Mouse (Mus musculus): ENCODE measurements around the gene Snrpg. TPM values are rescaled to one million over a fixed set of nuclear protein-coding genes. Genes with fewer than 3 reads are reported as not detected.

The Snrpg gene
- polyA plus RNA-seq, 1 experiment: 60.7 TPM

DNA sequence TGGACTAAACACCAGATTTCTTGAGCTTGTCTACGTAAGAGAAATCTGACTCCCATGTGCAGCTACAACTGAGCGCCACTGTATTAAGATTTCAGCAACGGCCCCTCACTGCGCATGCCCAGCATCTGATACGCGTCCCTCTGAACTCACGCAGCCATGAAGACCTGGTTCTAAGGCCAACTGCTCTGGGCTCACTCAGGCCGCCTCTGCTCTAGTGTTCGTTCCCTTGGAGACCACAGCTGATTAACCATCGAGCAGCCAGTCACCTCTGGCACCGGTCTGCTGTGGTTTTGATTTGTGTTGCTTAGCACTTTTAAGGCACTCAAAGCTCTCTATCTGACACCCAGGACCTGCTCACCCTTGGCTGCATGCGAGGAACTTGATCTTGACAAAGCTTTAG lies 16.2 kb downstream of the Snrpg start:
- Histone ChIP-seq H3K27ac (ENCODE audit: insufficient read depth, low read length) (no peak overlapping the region), H3K36me3 (ENCODE audit: control insufficient read depth, insufficient read depth, low read length) (peaks cover 11% of the 10 kb centered on the region), H3K27me3 (ENCODE audit: control insufficient read depth, insufficient read depth, low read length) (no peaks in the 10 kb centered on the region), H3K4me3 (ENCODE audit: extremely low read depth, insufficient read depth, insufficient read length) (no peak overlapping the region), H3K4me1 (ENCODE audit: control insufficient read depth, insufficient read depth, insufficient read length) (no peaks in the 10 kb centered on the region)
- TF ChIP-seq POLR2A (IDR thresholded peaks at IDR 0.05; ENCODE audit: low read depth, low read length): no peak
- TF ChIP-seq CTCF (IDR thresholded peaks at IDR 0.05; ENCODE audit: extremely low read depth, insufficient read depth, insufficient read length, insufficient replicate concordance): no peak
- 91% methylated on average over 12 of the region's 12 CpGs for WGBS
- DNase-seq (ENCODE audit: low read depth in 1 of 2, low spot score in 2 of 2): no peak

DNA sequence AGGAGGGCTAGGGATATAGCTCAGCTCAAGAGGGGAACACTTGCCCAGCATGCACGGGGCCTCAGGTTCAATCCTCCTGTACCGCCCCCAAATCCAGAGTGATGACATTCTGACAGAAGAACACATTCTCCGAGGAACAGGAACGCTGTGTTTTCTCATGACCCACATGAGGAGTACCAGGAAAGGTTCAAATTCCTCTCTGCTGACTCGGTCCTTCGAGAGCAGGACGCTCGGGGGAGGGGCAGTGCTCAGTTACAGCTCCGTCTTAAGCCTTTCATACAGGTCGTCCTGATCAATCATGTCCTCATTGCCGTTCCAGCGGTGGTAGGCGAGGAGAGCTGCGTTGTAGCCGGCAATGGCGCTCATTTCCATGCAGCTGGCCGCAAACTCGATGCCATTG lies 17.4 kb downstream of the Snrpg start:
- H3K4me3 ChIP-seq (ENCODE audit: extremely low read depth, insufficient read depth, insufficient read length): no peak overlapping the region
- H3K27me3 ChIP-seq (ENCODE audit: control insufficient read depth, insufficient read depth, low read length): no peaks in the 10 kb centered on the region
- no peak overlapping the region for H3K27ac ChIP-seq (ENCODE audit: insufficient read depth, low read length)
- no peak for DNase-seq (ENCODE audit: low read depth in 1 of 2, low spot score in 2 of 2)
- peaks cover 11% of the 10 kb centered on the region for H3K36me3 ChIP-seq (ENCODE audit: control insufficient read depth, insufficient read depth, low read length)
- TF ChIP-seq CTCF (IDR thresholded peaks at IDR 0.05; ENCODE audit: extremely low read depth, insufficient read depth, insufficient read length, insufficient replicate concordance): no peak
- no peak for TF ChIP-seq POLR2A (IDR thresholded peaks at IDR 0.05; ENCODE audit: low read depth, low read length)
- no peaks in the 10 kb centered on the region for H3K4me1 ChIP-seq (ENCODE audit: control insufficient read depth, insufficient read depth, insufficient read length)
- 87% methylated on average over 18 of the region's 18 CpGs for WGBS

DNA sequence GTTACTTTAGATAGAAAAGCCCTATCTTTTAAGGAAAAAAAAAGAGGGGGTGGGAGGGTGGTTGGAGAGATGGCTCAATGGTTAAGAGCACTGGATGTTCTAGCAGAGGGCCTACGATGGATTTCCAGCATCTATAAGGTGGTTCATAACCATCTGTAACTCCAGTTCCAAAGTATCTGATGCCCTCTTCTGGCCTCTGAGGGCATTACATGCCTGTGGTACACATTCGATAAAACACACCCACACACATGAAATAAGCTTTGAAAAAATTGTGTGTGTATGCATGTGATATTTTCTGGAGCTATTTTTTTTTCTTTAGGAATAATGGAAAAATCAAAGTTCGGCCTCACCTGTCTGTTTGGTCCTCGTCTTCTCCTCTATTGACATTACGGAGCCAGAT lies 20.2 kb downstream of the Snrpg start:
- Histone ChIP-seq H3K27me3 (ENCODE audit: control insufficient read depth, insufficient read depth, low read length) (no peaks in the 10 kb centered on the region), H3K4me3 (ENCODE audit: extremely low read depth, insufficient read depth, insufficient read length) (no peak overlapping the region), H3K36me3 (ENCODE audit: control insufficient read depth, insufficient read depth, low read length) (peaks cover 11% of the 10 kb centered on the region), H3K4me1 (ENCODE audit: control insufficient read depth, insufficient read depth, insufficient read length) (no peaks in the 10 kb centered on the region; the same call in 1 of the 2 replicates), H3K27ac (ENCODE audit: insufficient read depth, low read length) (no peak overlapping the region)
- no peak for DNase-seq (ENCODE audit: low read depth in 1 of 2, low spot score in 2 of 2)
- TF ChIP-seq POLR2A (IDR thresholded peaks at IDR 0.05; ENCODE audit: low read depth, low read length) (no peak), CTCF (IDR thresholded peaks at IDR 0.05; ENCODE audit: extremely low read depth, insufficient read depth, insufficient read length, insufficient replicate concordance) (no peak)
- WGBS: 91% methylated on average over 5 of the region's 5 CpGs

DNA sequence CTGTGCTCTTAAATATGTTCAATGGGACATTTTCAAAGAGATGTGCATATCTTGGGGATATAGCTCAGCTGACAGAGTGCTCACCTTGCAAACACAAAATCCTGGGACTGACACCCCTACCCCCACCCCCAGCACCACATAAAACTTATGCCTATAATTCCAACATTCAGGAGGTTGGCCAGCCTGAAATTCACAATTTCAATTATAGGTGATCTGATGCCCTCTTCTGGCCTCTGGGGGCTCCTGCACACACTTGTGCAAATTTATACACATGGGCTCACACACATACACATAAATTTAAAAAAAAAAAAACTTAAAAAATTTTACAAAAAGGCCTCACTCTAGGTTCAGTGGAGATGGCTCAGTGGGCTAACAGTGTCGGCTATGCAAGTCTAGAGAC lies 22.1 kb downstream of the Snrpg start:
- 92% methylated on average over 1 of the region's 1 CpGs for WGBS
- Histone ChIP-seq H3K27ac (ENCODE audit: insufficient read depth, low read length) (no peak overlapping the region), H3K27me3 (ENCODE audit: control insufficient read depth, insufficient read depth, low read length) (no peaks in the 10 kb centered on the region), H3K4me3 (ENCODE audit: extremely low read depth, insufficient read depth, insufficient read length) (no peak overlapping the region), H3K36me3 (ENCODE audit: control insufficient read depth, insufficient read depth, low read length) (peaks cover 9% of the 10 kb centered on the region), H3K4me1 (ENCODE audit: control insufficient read depth, insufficient read depth, insufficient read length) (peaks cover 5% of the 10 kb centered on the region)
- DNase-seq (ENCODE audit: low read depth in 1 of 2, low spot score in 2 of 2): no peak
- TF ChIP-seq POLR2A (IDR thresholded peaks at IDR 0.05; ENCODE audit: low read depth, low read length) (no peak), CTCF (IDR thresholded peaks at IDR 0.05; ENCODE audit: extremely low read depth, insufficient read depth, insufficient read length, insufficient replicate concordance) (no peak)

DNA sequence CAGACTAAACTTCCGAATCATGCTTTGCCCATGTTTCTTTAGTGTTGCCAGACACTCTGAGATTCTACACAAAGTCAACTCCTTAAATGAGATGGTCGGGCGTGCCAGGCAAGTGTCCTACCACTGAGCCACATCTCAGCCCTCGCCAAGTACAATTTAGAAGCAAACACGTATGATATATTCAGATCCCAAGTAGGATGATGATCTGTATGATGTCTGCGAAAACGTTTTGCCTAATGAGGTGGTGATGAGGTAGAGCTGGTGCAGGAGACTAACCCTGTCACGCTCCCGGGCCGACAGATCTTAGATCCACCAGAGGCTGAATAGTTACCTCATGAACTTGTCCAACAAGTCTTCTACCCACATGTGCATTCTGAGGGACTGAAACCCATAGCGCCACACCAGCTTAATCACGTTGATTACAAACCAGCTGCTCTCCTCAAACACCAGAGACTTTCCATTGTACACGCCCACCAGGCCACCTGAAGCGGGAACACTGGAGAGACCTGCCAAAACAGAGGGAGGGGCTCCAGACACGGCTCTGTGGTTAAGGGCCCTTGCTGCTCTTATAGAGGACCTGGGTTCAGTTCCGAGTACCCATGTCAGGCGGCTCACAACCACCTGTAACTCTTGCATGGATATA lies 23.1 kb downstream of the Snrpg start:
- Histone ChIP-seq H3K4me3 (ENCODE audit: extremely low read depth, insufficient read depth, insufficient read length) (no peak overlapping the region), H3K27ac (ENCODE audit: insufficient read depth, low read length) (no peak overlapping the region), H3K27me3 (ENCODE audit: control insufficient read depth, insufficient read depth, low read length) (no peaks in the 10 kb centered on the region), H3K4me1 (ENCODE audit: control insufficient read depth, insufficient read depth, insufficient read length) (peaks cover 5% of the 10 kb centered on the region), H3K36me3 (ENCODE audit: control insufficient read depth, insufficient read depth, low read length) (peaks cover 4% of the 10 kb centered on the region)
- 93% methylated on average over 17 of the region's 17 CpGs for WGBS
- no peak for DNase-seq (ENCODE audit: low read depth in 1 of 2, low spot score in 2 of 2)
- TF ChIP-seq POLR2A (IDR thresholded peaks at IDR 0.05; ENCODE audit: low read depth, low read length) (no peak), CTCF (IDR thresholded peaks at IDR 0.05; ENCODE audit: extremely low read depth, insufficient read depth, insufficient read length, insufficient replicate concordance) (no peak)

DNA sequence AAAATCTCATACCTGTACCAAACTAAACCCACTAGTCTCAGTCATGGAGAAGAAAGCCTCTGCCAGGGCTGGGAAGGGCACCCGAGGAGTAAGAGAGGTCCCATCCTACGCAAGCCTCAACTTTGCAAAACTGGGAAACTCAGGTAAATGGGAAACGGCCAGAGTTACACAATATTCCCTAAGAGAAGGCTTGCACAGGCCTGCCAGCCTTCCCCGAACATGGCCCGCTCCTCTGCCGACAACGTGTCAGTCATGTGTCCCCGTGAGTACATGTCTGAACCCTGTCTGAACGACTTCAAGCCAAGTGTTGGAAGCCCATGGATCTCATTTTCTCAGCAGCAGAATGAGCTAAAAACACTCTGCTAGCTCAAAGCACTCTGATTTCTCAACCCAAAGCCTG lies 23.9 kb downstream of the Snrpg start:
- H3K4me1 ChIP-seq (ENCODE audit: control insufficient read depth, insufficient read depth, insufficient read length): peaks cover 5% of the 10 kb centered on the region
- no peak overlapping the region for H3K4me3 ChIP-seq (ENCODE audit: extremely low read depth, insufficient read depth, insufficient read length)
- no peaks in the 10 kb centered on the region for H3K27me3 ChIP-seq (ENCODE audit: control insufficient read depth, insufficient read depth, low read length)
- WGBS: 95% methylated on average over 9 of the region's 9 CpGs
- DNase-seq (ENCODE audit: low read depth in 1 of 2, low spot score in 2 of 2): no peak
- H3K36me3 ChIP-seq (ENCODE audit: control insufficient read depth, insufficient read depth, low read length): peaks cover 4% of the 10 kb centered on the region
- no peak for TF ChIP-seq CTCF (IDR thresholded peaks at IDR 0.05; ENCODE audit: extremely low read depth, insufficient read depth, insufficient read length, insufficient replicate concordance)
- TF ChIP-seq POLR2A (IDR thresholded peaks at IDR 0.05; ENCODE audit: low read depth, low read length): no peak
- no peak overlapping the region for H3K27ac ChIP-seq (ENCODE audit: insufficient read depth, low read length)

DNA sequence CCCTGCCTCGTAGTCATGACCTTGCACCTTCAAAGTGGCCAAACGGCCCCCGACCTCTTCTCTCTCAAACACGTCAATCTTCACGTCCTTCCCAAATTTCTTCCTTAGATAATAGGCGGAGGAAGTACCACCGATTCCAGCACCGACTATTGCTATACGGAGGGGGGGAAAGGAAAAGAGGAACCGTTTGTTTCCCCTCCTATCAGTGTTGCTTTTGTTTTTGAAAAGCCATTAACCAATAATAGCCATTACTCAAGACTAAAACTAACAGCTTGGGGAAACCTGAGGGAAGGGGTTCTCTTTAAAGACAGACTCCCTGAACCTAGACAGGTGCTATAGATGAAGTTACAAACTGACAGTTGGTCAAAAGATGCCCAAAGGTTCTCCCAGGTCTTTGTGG lies 24.9 kb downstream of the Snrpg start:
- Histone ChIP-seq H3K36me3 (ENCODE audit: control insufficient read depth, insufficient read depth, low read length) (peaks cover 4% of the 10 kb centered on the region), H3K27ac (ENCODE audit: insufficient read depth, low read length) (no peak overlapping the region)
- TF ChIP-seq CTCF (IDR thresholded peaks at IDR 0.05; ENCODE audit: extremely low read depth, insufficient read depth, insufficient read length, insufficient replicate concordance) (no peak), POLR2A (IDR thresholded peaks at IDR 0.05; ENCODE audit: low read depth, low read length) (no peak)

More for the DNA sequence above, 24.9 kb downstream of the Snrpg start:
- DNase-seq (ENCODE audit: low read depth in 1 of 2, low spot score in 2 of 2): no peak
- H3K4me1 ChIP-seq (ENCODE audit: control insufficient read depth, insufficient read depth, insufficient read length): peaks cover 5% of the 10 kb centered on the region
- no peaks in the 10 kb centered on the region for H3K27me3 ChIP-seq (ENCODE audit: control insufficient read depth, insufficient read depth, low read length)
- peak overlapping the region; percentile 93; the same call in 1 of the 2 replicates for H3K4me3 ChIP-seq (ENCODE audit: extremely low read depth, insufficient read depth, insufficient read length)
- 19% methylated on average over 10 of the region's 10 CpGs for WGBS
